Mouse (Mus musculus): ENCODE data around the gene Thada. TPM values are rescaled to one million over a fixed set of nuclear protein-coding genes. Genes with fewer than 3 reads are reported as not detected.

Gene Thada
- polyA plus RNA-seq, 1 experiment from 2014 or later: 8.1 TPM

- H3K27ac ChIP-seq (replicated peaks in 1 of 2; ENCODE audit: control insufficient read depth in 1 of 2, insufficient read depth in 1 of 2, low read depth in 2 of 2, low read length in 2 of 2): peak overlapping the region; percentile 58 to 73
- ATAC-seq (ENCODE audit: insufficient number of reproducible peaks, insufficient read depth, low FRiP score, low read depth): no peak
- no peak overlapping the region for H3K4me3 ChIP-seq (ENCODE audit: control insufficient read depth in 1 of 2, insufficient read depth in 1 of 2, low read depth in 1 of 2, low read length in 2 of 2)
- 58% methylated on average over 16 of the region's 18 CpGs for WGBS
- no peaks in the 10 kb centered on the region for H3K27me3 ChIP-seq (ENCODE audit: control insufficient read depth, insufficient read depth, low read length)
- peaks cover 20 to 42% of the 10 kb centered on the region in 2 experiments for H3K4me1 ChIP-seq (ENCODE audit: control insufficient read depth in 2 of 2, insufficient read depth in 2 of 2, low read length in 2 of 2)
- peaks cover 15% of the 10 kb centered on the region; the same call in 1 of the 2 replicates for H3K36me3 ChIP-seq (ENCODE audit: control insufficient read depth, insufficient read depth, low read length)
- peak overlapping the region; percentile 56; the same call in 1 of the 2 replicates for H3K4me2 ChIP-seq (ENCODE audit: low read length)
- no peaks in the 10 kb centered on the region for H3K9me3 ChIP-seq (ENCODE audit: control insufficient read depth, low read length)
- H3K9ac ChIP-seq (ENCODE audit: low read length): no peak overlapping the region
Observed at GRCm38 (mm10) chr17:84181502-84182310, 284.3 kb downstream of the Thada start.

GRCm38 (mm10) chr17:84180715-84181501 lies 285.1 kb downstream of the Thada start:
- Histone ChIP-seq H3K9ac (ENCODE audit: low read length) (no peak overlapping the region), H3K27me3 (ENCODE audit: control insufficient read depth, insufficient read depth, low read length) (no peaks in the 10 kb centered on the region), H3K4me2 (ENCODE audit: low read length) (peak overlapping the region; percentile 4; the same call in 1 of the 2 replicates), H3K4me1 (ENCODE audit: control insufficient read depth in 2 of 2, insufficient read depth in 2 of 2, low read length in 2 of 2) (peaks cover 20 to 42% of the 10 kb centered on the region in 2 experiments), H3K4me3 (ENCODE audit: control insufficient read depth in 1 of 2, insufficient read depth in 1 of 2, low read depth in 1 of 2, low read length in 2 of 2) (no peak overlapping the region), H3K9me3 (ENCODE audit: control insufficient read depth, low read length) (no peaks in the 10 kb centered on the region), H3K36me3 (ENCODE audit: control insufficient read depth, insufficient read depth, low read length) (peaks cover 8% of the 10 kb centered on the region; the same call in 1 of the 2 replicates), H3K27ac (replicated peaks in 1 of 2; ENCODE audit: control insufficient read depth in 1 of 2, insufficient read depth in 1 of 2, low read depth in 2 of 2, low read length in 2 of 2) (peak overlapping the region; percentile 58 to 73)
- peak; percentile 17; the same call in 1 of the 2 replicates for ATAC-seq (ENCODE audit: insufficient number of reproducible peaks, insufficient read depth, low FRiP score, low read depth)
- WGBS: 33% methylated on average over 11 of the region's 11 CpGs

GRCm38 (mm10) chr17:84179973-84180365 lies 286.0 kb downstream of the Thada start:
- Histone ChIP-seq H3K4me1 (ENCODE audit: control insufficient read depth in 2 of 2, insufficient read depth in 2 of 2, low read length in 2 of 2) (peaks cover 20 to 40% of the 10 kb centered on the region in 2 experiments), H3K9me3 (ENCODE audit: control insufficient read depth, low read length) (peaks cover 7% of the 10 kb centered on the region; the same call in 1 of the 2 replicates), H3K27me3 (ENCODE audit: control insufficient read depth, insufficient read depth, low read length) (no peaks in the 10 kb centered on the region), H3K4me2 (ENCODE audit: low read length) (no peak overlapping the region), H3K36me3 (ENCODE audit: control insufficient read depth, insufficient read depth, low read length) (0 out of 2 replicates have a peak, but pooled peaks cover 2% of the 10 kb centered on the region), H3K9ac (ENCODE audit: low read length) (no peak overlapping the region), H3K27ac (replicated peaks in 1 of 2; ENCODE audit: control insufficient read depth in 1 of 2, insufficient read depth in 1 of 2, low read depth in 2 of 2, low read length in 2 of 2) (peak overlapping the region in 1 of 2 experiments; percentile 73; a peak in 2 of 4 replicates), H3K4me3 (ENCODE audit: control insufficient read depth in 1 of 2, insufficient read depth in 1 of 2, low read depth in 1 of 2, low read length in 2 of 2) (no peak overlapping the region)
- no peak for ATAC-seq (ENCODE audit: insufficient number of reproducible peaks, insufficient read depth, low FRiP score, low read depth)
- 85% methylated on average over 4 of the region's 4 CpGs for WGBS

GRCm38 (mm10) chr17:84179026-84179972 lies 286.7 kb downstream of the Thada start:
- ATAC-seq (ENCODE audit: insufficient number of reproducible peaks, insufficient read depth, low FRiP score, low read depth): no peak
- Histone ChIP-seq H3K27ac (replicated peaks in 1 of 2; ENCODE audit: control insufficient read depth in 1 of 2, insufficient read depth in 1 of 2, low read depth in 2 of 2, low read length in 2 of 2) (0 out of 4 replicates have a peak overlapping the region, but pooled peaks of 1 of the 2 experiments have one; percentile 73), H3K4me2 (ENCODE audit: low read length) (no peak overlapping the region), H3K4me1 (ENCODE audit: control insufficient read depth in 2 of 2, insufficient read depth in 2 of 2, low read length in 2 of 2) (peaks cover 20 to 38% of the 10 kb centered on the region in 2 experiments), H3K27me3 (ENCODE audit: control insufficient read depth, insufficient read depth, low read length) (no peaks in the 10 kb centered on the region), H3K36me3 (ENCODE audit: control insufficient read depth, insufficient read depth, low read length) (no peaks in the 10 kb centered on the region), H3K4me3 (ENCODE audit: control insufficient read depth in 1 of 2, insufficient read depth in 1 of 2, low read depth in 1 of 2, low read length in 2 of 2) (no peak overlapping the region), H3K9me3 (ENCODE audit: control insufficient read depth, low read length) (peaks cover 7% of the 10 kb centered on the region; the same call in 1 of the 2 replicates), H3K9ac (ENCODE audit: low read length) (no peak overlapping the region)
- WGBS: 89% methylated on average over 17 of the region's 17 CpGs

- Histone ChIP-seq H3K36me3 (ENCODE audit: control insufficient read depth, insufficient read depth, low read length) (no peaks in the 10 kb centered on the region), H3K27me3 (ENCODE audit: control insufficient read depth, insufficient read depth, low read length) (no peaks in the 10 kb centered on the region), H3K4me1 (ENCODE audit: control insufficient read depth in 2 of 2, insufficient read depth in 2 of 2, low read length in 2 of 2) (peaks cover 14 to 25% of the 10 kb centered on the region in 2 experiments), H3K27ac (replicated peaks in 1 of 2; ENCODE audit: control insufficient read depth in 1 of 2, insufficient read depth in 1 of 2, low read depth in 2 of 2, low read length in 2 of 2) (no peak overlapping the region), H3K9ac (ENCODE audit: low read length) (no peak overlapping the region), H3K9me3 (ENCODE audit: control insufficient read depth, low read length) (peaks cover 7% of the 10 kb centered on the region; the same call in 1 of the 2 replicates), H3K4me3 (ENCODE audit: control insufficient read depth in 1 of 2, insufficient read depth in 1 of 2, low read depth in 1 of 2, low read length in 2 of 2) (no peak overlapping the region), H3K4me2 (ENCODE audit: low read length) (no peak overlapping the region)
- 43% methylated on average over 8 of the region's 8 CpGs for WGBS
- ATAC-seq (ENCODE audit: insufficient number of reproducible peaks, insufficient read depth, low FRiP score, low read depth): no peak
Observed at GRCm38 (mm10) chr17:84177481-84177880, 288.5 kb downstream of the Thada start.

GRCm38 (mm10) chr17:84176446-84176845 lies 289.6 kb downstream of the Thada start:
- Histone ChIP-seq H3K4me1 (ENCODE audit: control insufficient read depth in 2 of 2, insufficient read depth in 2 of 2, low read length in 2 of 2) (peaks cover 10 to 16% of the 10 kb centered on the region in 2 experiments), H3K36me3 (ENCODE audit: control insufficient read depth, insufficient read depth, low read length) (no peaks in the 10 kb centered on the region), H3K9me3 (ENCODE audit: control insufficient read depth, low read length) (peaks cover 7% of the 10 kb centered on the region; the same call in 1 of the 2 replicates), H3K4me2 (ENCODE audit: low read length) (no peak overlapping the region), H3K27ac (replicated peaks in 1 of 2; ENCODE audit: control insufficient read depth in 1 of 2, insufficient read depth in 1 of 2, low read depth in 2 of 2, low read length in 2 of 2) (no peak overlapping the region), H3K9ac (ENCODE audit: low read length) (no peak overlapping the region), H3K27me3 (ENCODE audit: control insufficient read depth, insufficient read depth, low read length) (no peaks in the 10 kb centered on the region), H3K4me3 (ENCODE audit: control insufficient read depth in 1 of 2, insufficient read depth in 1 of 2, low read depth in 1 of 2, low read length in 2 of 2) (no peak overlapping the region)
- ATAC-seq (ENCODE audit: insufficient number of reproducible peaks, insufficient read depth, low FRiP score, low read depth): no peak
- WGBS: 88% methylated on average over 7 of the region's 7 CpGs

Measured in heart, embryonic 14.5 days (tissue).